Mouse (Mus musculus) embryonic facial prominence, embryonic 12.5 days (tissue): ENCODE data around the gene Hsd17b13. TPM values are rescaled to one million over a fixed set of nuclear protein-coding genes. Genes with fewer than 3 reads are reported as not detected.
A peak's percentile ranks its signal among the peaks of the same experiment; 100 is the strongest.
"Not testable (repeated sequence)": the region's sequence is repeated elsewhere in the genome, so short reads cannot be mapped to it uniquely, and the experiment has no call there.

Source experiments
- ATAC-seq: fragments of 200-750 bp; cut with Nextera tagmentation; 2 replicates; pipeline ENCODE4 v1.8.0; 2017; ENCODE audit not compliant: insufficient number of reproducible peaks, insufficient read depth, low FRiP score, low TSS enrichment
- H3K27ac ChIP-seq: fragments of 300-500 bp; sonication (generic); 2 replicates; pipeline ENCODE4 v1.5.1; 2016; ENCODE audit warnings: mild to moderate bottlenecking
- H3K27me3 ChIP-seq: fragments of 300-500 bp; sonication (generic); 2 replicates; pipeline ENCODE4 v1.6.1; 2016; ENCODE audit warnings: mild to moderate bottlenecking, moderate library complexity
- H3K36me3 ChIP-seq: fragments of 300-500 bp; sonication (generic); 2 replicates; pipeline ENCODE4 v1.6.1; 2016; ENCODE audit warnings: mild to moderate bottlenecking
- H3K4me1 ChIP-seq: fragments of 300-500 bp; sonication (generic); 2 replicates; pipeline ENCODE4 v1.6.1; 2016
- H3K4me2 ChIP-seq: fragments of 300-500 bp; sonication (generic); replicated peaks from 2 replicates; pipeline ENCODE4 v1.6.1; 2016; ENCODE audit warnings: mild to moderate bottlenecking, moderate library complexity
- H3K4me3 ChIP-seq: fragments of 300-500 bp; sonication (generic); 2 replicates; pipeline ENCODE4 v1.5.1; 2016; ENCODE audit warnings: mild to moderate bottlenecking
- H3K9ac ChIP-seq: fragments of 300-500 bp; sonication (generic); 2 replicates; pipeline ENCODE4 v1.6.1; 2016; ENCODE audit warnings: mild to moderate bottlenecking, moderate library complexity
- H3K9me3 ChIP-seq: fragments of 300-500 bp; sonication (generic); 2 replicates; pipeline ENCODE4 v1.6.1; 2016; ENCODE audit warnings: mild to moderate bottlenecking, moderate library complexity
- WGBS: fragments of 180-500 bp; shearing (Covaris S2); methylation state at CpG from one replicate; pipeline ENCODE4 v1.1.7; 2016; 5-methylcytosine and 5-hydroxymethylcytosine counted together
- polyA plus RNA-seq: library from polyadenylated mRNA; unstranded; fragments of >200 nt; fragmentation: Nextera tagmentation; extraction: Ambion mirVana; gene quantifications from 2 replicates; pipeline ENCODE4 v1.2.1, GENCODE M21; 2016

Hsd17b13 gene
- polyA plus RNA-seq, 1 experiment from 2014 or later: not detected

- H3K27me3 ChIP-seq: no peaks in the 10 kb centered on the region
- H3K27ac ChIP-seq: no peak overlapping the region
- no peak for ATAC-seq
- peaks cover 7% of the 10 kb centered on the region for H3K4me1 ChIP-seq
- 43% methylated on average over 11 of the region's 11 CpGs for WGBS
- H3K36me3 ChIP-seq: no peaks in the 10 kb centered on the region
- H3K4me3 ChIP-seq: no peak overlapping the region
- H3K9me3 ChIP-seq: no peaks in the 10 kb centered on the region
- no peak overlapping the region for H3K4me2 ChIP-seq
- H3K9ac ChIP-seq: no peak overlapping the region
Measured at GRCm38 (mm10) chr5:103938547-103939349, 38.5 kb downstream of the Hsd17b13 start.

- H3K27me3 ChIP-seq: no peaks in the 10 kb centered on the region
- H3K9me3 ChIP-seq: no peaks in the 10 kb centered on the region
- H3K27ac ChIP-seq: no peak overlapping the region
- H3K4me1 ChIP-seq: peaks cover 4% of the 10 kb centered on the region; the same call in 1 of the 2 replicates
- H3K4me3 ChIP-seq: no peak overlapping the region
- WGBS: 62% methylated on average over 14 of the region's 14 CpGs
- no peak for ATAC-seq
- H3K36me3 ChIP-seq: no peaks in the 10 kb centered on the region
- H3K4me2 ChIP-seq: no peak overlapping the region
- H3K9ac ChIP-seq: no peak overlapping the region
Measured at GRCm38 (mm10) chr5:103936906-103937589, 40.2 kb downstream of the Hsd17b13 start.

- not testable (repeated sequence) for H3K27ac ChIP-seq, H3K4me2 ChIP-seq, H3K27me3 ChIP-seq, H3K9ac ChIP-seq, H3K36me3 ChIP-seq, H3K4me3 ChIP-seq, H3K4me1 ChIP-seq, ATAC-seq, H3K9me3 ChIP-seq
Measured at GRCm38 (mm10) chr5:103931924-103932323, 45.3 kb downstream of the Hsd17b13 start.

GRCm38 (mm10) chr5:103930511-103930910 lies 46.7 kb downstream of the Hsd17b13 start:
- no peak for ATAC-seq
- H3K4me1 ChIP-seq: 0 out of 2 replicates have a peak, but pooled peaks cover 2% of the 10 kb centered on the region
- 67% methylated on average over 5 of the region's 5 CpGs for WGBS
- H3K36me3 ChIP-seq: no peaks in the 10 kb centered on the region
- H3K27me3 ChIP-seq: no peaks in the 10 kb centered on the region
- no peak overlapping the region for H3K4me2 ChIP-seq
- H3K4me3 ChIP-seq: no peak overlapping the region
- no peak overlapping the region for H3K27ac ChIP-seq
- H3K9me3 ChIP-seq: no peaks in the 10 kb centered on the region
- H3K9ac ChIP-seq: no peak overlapping the region

- Histone ChIP-seq H3K4me1 (0 out of 2 replicates have a peak, but pooled peaks cover 2% of the 10 kb centered on the region), H3K4me3 (no peak overlapping the region), H3K27ac (no peak overlapping the region), H3K36me3 (no peaks in the 10 kb centered on the region), H3K9ac (no peak overlapping the region), H3K27me3 (no peaks in the 10 kb centered on the region), H3K4me2 (no peak overlapping the region), H3K9me3 (no peaks in the 10 kb centered on the region)
- no peak for ATAC-seq
- WGBS: 84% methylated on average over 7 of the region's 7 CpGs
Measured at GRCm38 (mm10) chr5:103928196-103928550, 49.0 kb downstream of the Hsd17b13 start.

GRCm38 (mm10) chr5:103927429-103928195 lies 49.6 kb downstream of the Hsd17b13 start:
- no peak overlapping the region for H3K27ac ChIP-seq
- H3K9ac ChIP-seq: no peak overlapping the region
- H3K4me3 ChIP-seq: peak overlapping the region; percentile 19; the same call in 1 of the 2 replicates

GRCm38 (mm10) chr5:103926398-103926797 lies 50.8 kb downstream of the Hsd17b13 start:
- H3K4me1 ChIP-seq: 0 out of 2 replicates have a peak, but pooled peaks cover 2% of the 10 kb centered on the region
- no peak for ATAC-seq
- H3K4me2 ChIP-seq: no peak overlapping the region
- no peaks in the 10 kb centered on the region for H3K36me3 ChIP-seq
- H3K9me3 ChIP-seq: no peaks in the 10 kb centered on the region
- no peak overlapping the region for H3K27ac ChIP-seq
- H3K9ac ChIP-seq: no peak overlapping the region
- H3K4me3 ChIP-seq: no peak overlapping the region
- WGBS: 68% methylated on average over 12 of the region's 12 CpGs
- H3K27me3 ChIP-seq: no peaks in the 10 kb centered on the region

More at GRCm38 (mm10) chr5:103927429-103928195, 49.6 kb downstream of the Hsd17b13 start:
- ATAC-seq: no peak
- H3K27me3 ChIP-seq: no peaks in the 10 kb centered on the region
- no peaks in the 10 kb centered on the region for H3K9me3 ChIP-seq
- H3K4me1 ChIP-seq: 0 out of 2 replicates have a peak, but pooled peaks cover 2% of the 10 kb centered on the region
- WGBS: 27% methylated on average over 27 of the region's 27 CpGs
- H3K4me2 ChIP-seq: peak overlapping the region; percentile 50
- H3K36me3 ChIP-seq: no peaks in the 10 kb centered on the region

GRCm38 (mm10) chr5:103923755-103924154 lies 53.5 kb downstream of the Hsd17b13 start:
- Histone ChIP-seq H3K4me3 (no peak overlapping the region), H3K4me1 (0 out of 2 replicates have a peak, but pooled peaks cover 2% of the 10 kb centered on the region), H3K4me2 (no peak overlapping the region), H3K27ac (no peak overlapping the region), H3K9me3 (no peaks in the 10 kb centered on the region), H3K9ac (no peak overlapping the region), H3K27me3 (no peaks in the 10 kb centered on the region), H3K36me3 (no peaks in the 10 kb centered on the region)
- 85% methylated on average over 2 of the region's 2 CpGs for WGBS
- no peak for ATAC-seq

- H3K27ac ChIP-seq: no peak overlapping the region
- no peaks in the 10 kb centered on the region for H3K27me3 ChIP-seq
- H3K4me2 ChIP-seq: no peak overlapping the region
- no peaks in the 10 kb centered on the region for H3K4me1 ChIP-seq
- ATAC-seq: no peak
- H3K36me3 ChIP-seq: no peaks in the 10 kb centered on the region
- no peak overlapping the region for H3K4me3 ChIP-seq
- H3K9me3 ChIP-seq: no peaks in the 10 kb centered on the region
- 82% methylated on average over 6 of the region's 6 CpGs for WGBS
- no peak overlapping the region for H3K9ac ChIP-seq
Measured at GRCm38 (mm10) chr5:103923101-103923500, 54.1 kb downstream of the Hsd17b13 start.

- Histone ChIP-seq H3K27me3 (no peaks in the 10 kb centered on the region), H3K27ac (no peak overlapping the region), H3K9me3 (no peaks in the 10 kb centered on the region), H3K4me2 (no peak overlapping the region), H3K9ac (no peak overlapping the region), H3K36me3 (no peaks in the 10 kb centered on the region), H3K4me3 (no peak overlapping the region), H3K4me1 (no peaks in the 10 kb centered on the region)
- 56% methylated on average over 5 of the region's 5 CpGs for WGBS
- ATAC-seq: no peak
Measured at GRCm38 (mm10) chr5:103922436-103922835, 54.8 kb downstream of the Hsd17b13 start.

GRCm38 (mm10) chr5:103919497-103919896 lies 57.7 kb downstream of the Hsd17b13 start:
- H3K27me3 ChIP-seq: no peaks in the 10 kb centered on the region
- ATAC-seq: no peak
- 78% methylated on average over 4 of the region's 4 CpGs for WGBS
- no peaks in the 10 kb centered on the region for H3K9me3 ChIP-seq
- H3K27ac ChIP-seq: no peak overlapping the region
- H3K4me1 ChIP-seq: no peaks in the 10 kb centered on the region
- H3K4me2 ChIP-seq: no peak overlapping the region
- no peaks in the 10 kb centered on the region for H3K36me3 ChIP-seq
- no peak overlapping the region for H3K4me3 ChIP-seq
- no peak overlapping the region for H3K9ac ChIP-seq
